Mouse (Mus musculus) cerebellum, postnatal 4 days (tissue): ENCODE results near the gene Camta1.

Source experiments
- DNase-seq, 2 experiments: peaks; one replicate each; pipeline ENCODE4 v3.0.0; 2022; ENCODE audit warnings: low spot score in 2 of 2, mixed read lengths in 1 of 2

Gene Camta1

GRCm38 (mm10) chr4:151449981-151450380 lies 411.7 kb downstream of the Camta1 start:
- peak in 1 of 2 experiments; percentile 44 for DNase-seq

GRCm38 (mm10) chr4:151448341-151448740 lies 413.3 kb downstream of the Camta1 start:
- DNase-seq: no peak

DNA sequence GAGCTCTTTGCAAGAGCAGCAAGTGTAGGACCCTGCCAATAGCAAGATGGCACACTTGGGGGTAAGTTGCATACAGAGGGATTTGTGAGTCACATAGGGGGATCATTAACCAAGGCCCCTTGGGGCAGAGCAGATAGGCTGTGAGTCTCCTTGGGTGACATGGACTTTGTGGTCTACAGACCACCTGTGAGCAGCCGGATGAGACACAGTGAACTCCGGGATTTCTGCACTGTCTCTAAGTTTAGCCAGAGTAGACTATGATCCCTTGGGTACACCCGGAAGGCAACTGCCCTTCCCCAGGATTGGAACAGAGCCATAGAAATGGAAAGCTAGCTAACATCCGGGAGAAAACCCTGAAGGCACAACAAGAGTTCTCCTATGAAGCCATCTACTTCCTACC lies 417.0 kb downstream of the Camta1 start:
- no peak for DNase-seq

DNA sequence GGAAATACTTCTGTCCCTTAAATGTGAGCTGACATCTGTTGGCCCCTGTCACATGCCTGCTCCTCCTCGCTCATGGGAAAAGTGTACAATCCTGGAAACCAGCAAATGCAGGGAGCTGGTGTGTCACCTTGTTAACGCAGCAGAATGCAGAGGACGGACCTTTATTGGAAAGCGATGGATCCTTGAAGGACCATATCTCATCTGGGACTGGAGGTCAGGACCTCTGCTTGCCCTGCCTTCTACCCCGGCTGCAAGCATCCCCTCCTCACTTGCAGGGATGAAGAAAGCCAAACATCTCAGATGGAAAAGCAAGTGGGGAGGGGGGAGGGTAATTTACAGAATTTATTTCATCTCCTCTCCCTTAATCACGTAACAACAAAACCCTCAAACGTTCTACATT lies 423.1 kb downstream of the Camta1 start:
- DNase-seq: no peak

DNA sequence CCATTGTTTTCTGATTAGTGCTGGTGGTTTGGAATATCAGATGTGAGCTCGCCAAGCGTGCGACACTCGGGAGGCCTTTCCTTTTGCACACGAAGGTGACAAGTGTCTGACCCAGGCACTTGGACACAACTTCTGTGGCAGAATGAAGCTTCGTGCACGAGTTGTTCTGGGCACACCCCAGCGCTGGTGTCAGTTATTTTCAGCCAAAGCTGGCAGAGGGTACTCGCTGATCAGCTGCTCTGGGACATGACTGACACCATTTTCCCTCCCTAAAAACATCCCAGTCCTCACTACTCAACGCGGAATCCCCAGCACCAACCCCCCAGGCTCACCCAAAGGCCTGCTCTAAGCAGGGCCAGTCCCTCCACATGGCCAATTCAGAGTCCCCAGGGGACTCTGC lies 423.8 kb downstream of the Camta1 start:
- DNase-seq: no peak

- DNase-seq: no peak
Observed at GRCm38 (mm10) chr4:151425133-151425532, 436.5 kb downstream of the Camta1 start.

DNA sequence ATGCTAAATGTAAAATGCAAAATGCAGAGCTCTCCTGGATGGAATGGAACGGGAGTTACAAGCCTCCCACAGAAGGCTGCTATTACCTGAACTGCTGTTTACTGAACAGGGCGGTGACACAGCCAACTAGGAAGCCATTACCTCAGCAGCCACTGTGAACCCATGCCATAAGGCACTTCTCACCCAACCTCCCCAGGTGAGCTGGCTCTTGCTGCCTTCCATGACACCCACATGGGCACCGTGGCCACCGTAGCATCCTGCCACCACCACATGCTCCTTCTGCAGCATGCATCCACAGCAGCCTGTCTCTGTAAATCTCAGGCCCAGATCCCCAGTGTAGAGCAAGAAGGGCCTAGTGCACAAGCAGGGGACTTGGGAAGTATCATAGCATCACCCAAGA lies 438.8 kb downstream of the Camta1 start:
- DNase-seq: no peak

DNA sequence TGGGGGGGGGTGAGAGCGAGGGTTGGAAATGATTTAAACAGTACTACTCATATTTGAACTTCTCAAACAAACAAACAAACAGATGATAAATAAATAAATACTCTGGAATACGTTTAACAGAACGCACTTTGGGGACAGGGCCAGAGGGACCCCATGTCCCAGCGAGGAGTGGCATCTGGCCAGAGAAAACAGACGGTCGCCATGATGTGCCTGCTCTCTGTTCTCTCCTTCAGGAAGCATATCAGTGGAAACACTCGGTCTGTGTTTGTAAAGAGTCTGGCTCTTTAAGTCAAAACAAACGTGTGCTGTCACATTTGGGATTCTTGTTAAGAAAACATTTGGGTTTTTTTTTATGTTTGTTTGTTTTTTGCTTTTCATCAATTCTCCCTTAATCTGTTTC lies 439.3 kb downstream of the Camta1 start:
- peak in 1 of 2 experiments; percentile 60 for DNase-seq

- DNase-seq: no peak
Observed at GRCm38 (mm10) chr4:151418344-151418875, 443.3 kb downstream of the Camta1 start.

GRCm38 (mm10) chr4:151415812-151416211 lies 445.9 kb downstream of the Camta1 start:
- no peak for DNase-seq

GRCm38 (mm10) chr4:151415376-151415775 lies 446.3 kb downstream of the Camta1 start:
- no peak for DNase-seq

- DNase-seq: no peak
Observed at GRCm38 (mm10) chr4:151414952-151415351, 446.7 kb downstream of the Camta1 start.

DNA sequence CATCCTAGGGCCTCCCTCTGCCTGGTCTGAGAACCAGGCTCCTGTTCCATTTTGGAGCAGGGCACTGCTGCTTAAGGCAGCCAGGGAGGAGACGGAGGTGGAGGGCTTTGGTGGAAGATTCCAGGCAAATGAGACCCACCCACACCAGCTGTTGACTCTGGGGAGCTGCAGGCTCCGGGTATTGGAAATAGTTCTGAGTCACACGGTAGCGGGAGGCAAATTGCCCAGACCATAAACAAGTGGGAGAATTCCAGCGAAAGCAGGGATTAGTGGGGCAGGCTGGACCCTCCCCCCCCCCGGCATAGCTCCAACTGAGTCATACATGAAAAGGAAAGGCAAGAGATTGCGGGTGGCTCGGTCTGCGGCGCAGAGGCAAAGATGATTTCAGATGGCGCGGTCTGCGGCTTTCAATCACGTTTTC lies 450.0 kb downstream of the Camta1 start:
- DNase-seq: no peak

- no peak for DNase-seq
Observed at GRCm38 (mm10) chr4:151411016-151411415, 450.7 kb downstream of the Camta1 start.

DNA sequence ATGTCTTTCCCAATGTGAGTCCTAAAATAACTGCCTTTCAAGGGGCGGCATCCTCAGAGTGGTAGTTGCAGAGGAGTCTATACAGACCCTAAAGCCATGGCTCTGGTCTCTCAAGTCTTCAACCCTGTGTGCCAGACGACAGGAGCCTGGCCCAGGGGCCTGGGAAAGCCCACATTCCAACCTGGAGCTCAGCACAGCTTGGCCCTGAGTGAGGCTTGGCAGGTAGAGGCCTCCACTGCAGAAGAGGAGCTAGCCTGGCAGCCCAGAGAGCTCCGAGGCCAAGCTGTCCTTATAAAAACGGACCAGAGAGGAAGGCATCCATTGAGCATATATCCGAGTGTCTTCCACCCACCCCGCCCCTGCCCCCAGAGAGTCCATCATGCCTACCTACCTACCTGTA lies 452.4 kb downstream of the Camta1 start:
- no peak for DNase-seq

- DNase-seq: no peak
Observed at GRCm38 (mm10) chr4:151408811-151409210, 452.9 kb downstream of the Camta1 start.

DNA sequence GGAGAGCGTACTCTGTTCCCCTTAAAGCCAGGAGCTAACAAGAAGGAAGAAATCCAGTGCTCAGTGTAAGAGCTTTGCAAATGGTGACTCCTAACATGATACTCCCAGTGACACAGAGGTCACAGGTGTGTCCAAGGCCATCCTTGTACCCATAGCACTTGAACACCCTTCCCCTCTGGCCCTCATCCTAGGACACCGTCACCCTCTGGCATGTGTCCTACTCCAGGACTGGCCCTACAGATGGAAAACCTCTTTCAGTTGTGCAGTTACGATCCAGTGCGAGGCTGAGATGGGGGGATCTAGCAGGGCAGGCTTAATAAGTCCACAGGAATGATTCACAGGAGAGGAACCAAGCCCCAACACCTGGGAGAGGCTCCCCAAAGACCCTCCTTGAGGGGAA lies 453.4 kb downstream of the Camta1 start:
- DNase-seq: no peak

DNA sequence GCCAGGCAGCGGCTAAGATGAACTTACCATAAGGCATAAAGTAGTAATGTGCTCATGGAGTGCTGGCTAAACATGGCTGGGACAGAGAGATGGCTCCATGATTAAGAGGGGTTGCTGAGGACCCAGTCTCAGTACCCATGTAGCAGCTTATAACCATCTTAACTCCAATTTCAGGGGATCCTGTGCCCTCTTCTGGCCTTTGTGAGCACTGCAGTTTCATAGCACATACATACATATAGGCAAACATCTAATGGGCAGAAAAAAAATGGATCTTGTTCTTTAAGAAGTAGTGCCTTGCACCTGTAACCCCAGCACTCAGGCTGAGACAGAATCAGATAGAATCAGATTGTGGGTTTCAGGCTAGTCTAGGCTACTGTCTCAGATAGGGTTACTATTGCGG lies 454.5 kb downstream of the Camta1 start:
- no peak for DNase-seq

GRCm38 (mm10) chr4:151404581-151405256 lies 457.0 kb downstream of the Camta1 start:
- no peak for DNase-seq

GRCm38 (mm10) chr4:151401685-151402397 lies 459.8 kb downstream of the Camta1 start:
- no peak for DNase-seq

DNA sequence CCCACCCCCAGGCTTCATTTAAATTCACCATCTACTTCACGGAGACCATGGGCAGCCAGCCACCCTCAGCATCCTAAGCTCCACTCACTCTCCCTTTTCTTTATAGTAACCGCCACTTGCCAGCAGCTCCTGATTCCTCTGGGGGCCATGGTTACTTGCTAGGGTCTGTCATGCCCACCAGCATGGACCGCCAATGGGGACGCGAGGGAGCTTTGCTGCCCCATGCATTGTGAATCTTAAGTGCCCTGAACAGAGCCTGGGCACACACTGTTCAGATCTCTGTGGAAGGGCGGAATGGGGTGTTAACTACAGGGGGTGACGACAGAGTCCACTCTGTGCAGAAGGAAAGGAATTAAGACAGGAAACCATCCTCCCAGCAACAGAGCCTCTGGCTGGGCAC lies 465.1 kb downstream of the Camta1 start:
- no peak for DNase-seq

GRCm38 (mm10) chr4:151389345-151389744 lies 472.3 kb downstream of the Camta1 start:
- no peak for DNase-seq
